Mouse (Mus musculus) frontal cortex, adult (tissue): ENCODE data around the gene Dmbx1.

Source experiments
- ATAC-seq: cut with Nextera tagmentation; 2 replicates; pipeline ENCODE4 v1.9.2; 2017; ENCODE audit warnings: mild to moderate bottlenecking, moderate library complexity, mixed read lengths; ENCODE audit not compliant: low TSS enrichment

The Dmbx1 gene

DNA sequence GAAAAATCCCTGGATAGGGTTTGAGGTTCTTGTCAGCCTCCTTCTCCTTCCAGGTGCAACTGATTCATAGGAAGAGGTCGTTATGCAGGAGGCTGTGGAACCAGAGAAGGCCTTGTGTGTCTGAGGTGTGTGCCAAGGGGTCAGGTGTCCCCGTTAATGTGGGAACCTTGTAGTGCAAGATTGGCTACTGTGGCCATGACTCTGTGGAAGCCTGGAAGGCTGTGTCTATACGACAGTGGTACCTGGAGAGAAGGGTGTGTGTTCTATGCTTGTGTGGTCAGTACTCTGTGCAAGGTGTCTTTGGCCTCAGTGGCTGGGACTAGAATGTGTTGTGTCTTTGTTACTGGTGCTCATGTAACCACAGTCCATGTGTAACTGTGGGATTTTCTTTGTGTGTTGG is 955 bp upstream of the Dmbx1 start:
- ATAC-seq = no peak

DNA sequence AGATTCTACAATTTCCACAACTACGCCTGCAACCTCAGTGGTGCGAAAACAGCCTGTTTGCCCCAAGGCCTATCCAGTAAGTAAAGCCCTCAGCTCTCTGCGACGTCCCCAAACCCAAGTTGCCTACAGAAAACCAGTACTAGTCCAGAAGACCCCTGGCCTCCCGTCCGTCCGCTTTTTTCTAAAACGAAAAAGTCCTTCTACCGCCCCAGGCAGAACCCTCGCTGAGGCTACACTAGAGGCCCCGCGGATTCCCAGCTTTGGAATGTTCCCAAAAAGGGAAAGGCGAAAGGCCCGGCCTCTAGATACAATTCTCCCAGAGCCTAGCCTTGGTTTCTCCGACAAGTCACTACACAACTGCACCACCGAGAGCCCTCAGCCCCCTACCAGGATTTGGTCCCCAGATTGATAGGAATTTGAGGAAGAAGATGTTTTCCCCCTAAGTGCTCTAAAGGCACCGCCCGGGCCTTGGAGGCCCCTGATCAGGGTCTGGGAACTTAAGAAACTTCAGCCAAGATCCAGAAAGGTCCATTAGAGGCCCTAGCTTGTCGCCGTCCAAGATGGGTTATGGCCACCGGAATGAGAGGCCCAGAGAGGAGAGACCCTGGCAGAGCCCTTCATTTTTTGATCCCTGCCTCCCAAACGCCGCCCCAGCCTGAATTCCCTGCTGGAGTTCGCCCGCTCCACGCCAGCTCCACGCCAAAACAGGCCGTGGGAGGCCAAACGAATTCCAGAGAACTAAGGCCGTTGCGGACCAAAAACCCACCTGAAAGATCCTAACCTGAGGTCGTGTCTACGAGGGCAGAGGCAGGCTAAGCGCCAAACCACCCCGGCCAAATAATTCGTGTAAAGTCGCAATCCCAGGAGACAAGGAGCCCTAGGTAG is 1.2 kb downstream of the Dmbx1 start:
- no peak for ATAC-seq

- ATAC-seq = no peak
Measured at GRCm38 (mm10) chr4:115937061-115937976, 2.4 kb downstream of the Dmbx1 start.

DNA sequence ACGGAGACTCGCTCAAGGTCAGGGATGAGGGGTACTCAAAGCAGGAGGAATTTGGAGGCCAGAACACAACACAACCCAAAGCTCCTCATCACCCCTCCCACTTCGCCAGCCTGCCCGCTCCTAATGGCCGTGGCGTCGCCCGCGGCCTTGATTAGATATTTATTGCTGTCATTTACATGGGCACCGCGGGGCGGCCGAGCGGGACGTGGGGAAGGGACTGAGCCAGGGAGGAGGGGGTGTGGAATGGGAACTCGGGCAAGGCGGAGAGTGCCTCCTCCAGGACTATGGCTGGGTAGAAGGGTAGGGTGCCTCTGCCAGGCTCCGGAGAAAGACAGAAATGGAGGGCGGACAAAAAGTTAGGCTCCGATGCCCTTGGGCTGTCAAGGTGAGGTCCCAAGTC is 3.1 kb downstream of the Dmbx1 start:
- no peak for ATAC-seq

DNA sequence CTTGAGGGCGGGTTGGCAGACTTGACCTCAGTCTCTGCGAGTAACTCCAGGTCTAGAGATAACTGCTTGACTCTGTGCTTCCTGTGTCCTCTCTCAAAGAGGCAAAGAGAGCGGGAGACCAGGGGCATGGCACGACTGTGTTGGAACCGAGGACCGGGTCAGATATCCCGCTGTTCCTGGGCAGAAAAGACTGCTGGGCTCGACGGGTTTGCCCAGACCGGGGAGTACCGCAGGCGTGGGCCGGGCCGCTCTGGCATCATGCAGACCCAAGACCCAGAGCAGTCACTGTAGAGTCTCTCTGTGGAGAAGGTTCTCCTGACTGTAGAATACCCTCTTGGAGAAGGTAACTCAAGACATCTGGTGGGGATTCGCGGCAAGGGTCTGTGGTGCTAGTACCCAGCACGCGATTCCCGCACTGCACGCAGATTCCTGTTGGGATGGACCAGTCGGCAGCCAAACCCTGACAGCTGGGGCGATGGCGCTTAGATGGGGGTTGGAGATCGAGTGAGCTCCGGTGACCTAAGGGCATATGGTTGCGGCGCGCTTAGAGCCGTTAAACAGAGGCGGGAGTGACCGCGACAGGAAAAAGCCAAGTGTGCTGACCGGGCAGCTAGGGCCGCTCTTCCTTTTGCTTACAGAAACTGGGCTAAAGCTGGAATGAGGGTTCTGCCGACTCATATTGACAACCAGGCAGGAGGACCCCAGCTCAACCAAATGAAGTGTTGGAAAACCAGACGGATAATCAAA is 3.7 kb downstream of the Dmbx1 start:
- no peak for ATAC-seq

GRCm38 (mm10) chr4:115931556-115932088 is 8.1 kb downstream of the Dmbx1 start:
- ATAC-seq = no peak

DNA sequence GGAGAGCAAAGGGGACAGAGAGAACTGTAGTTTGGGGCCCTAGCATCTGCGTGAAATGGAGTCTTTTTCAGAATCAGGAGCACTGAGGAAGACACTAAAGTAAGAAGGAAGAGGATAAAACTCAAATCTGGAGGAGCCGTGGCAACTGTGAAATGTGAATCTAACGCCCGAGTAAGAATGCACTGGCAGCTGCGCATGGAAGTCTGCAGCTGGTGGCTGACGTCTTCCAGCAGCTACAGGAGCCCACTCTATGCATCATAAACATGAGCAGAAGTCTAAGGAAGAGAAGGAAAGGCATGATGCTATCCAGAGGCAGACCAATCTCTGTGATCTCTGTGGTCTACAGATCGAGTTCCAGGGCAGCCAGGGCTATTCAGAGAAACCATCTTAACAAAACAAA is 12.1 kb downstream of the Dmbx1 start:
- no peak for ATAC-seq

DNA sequence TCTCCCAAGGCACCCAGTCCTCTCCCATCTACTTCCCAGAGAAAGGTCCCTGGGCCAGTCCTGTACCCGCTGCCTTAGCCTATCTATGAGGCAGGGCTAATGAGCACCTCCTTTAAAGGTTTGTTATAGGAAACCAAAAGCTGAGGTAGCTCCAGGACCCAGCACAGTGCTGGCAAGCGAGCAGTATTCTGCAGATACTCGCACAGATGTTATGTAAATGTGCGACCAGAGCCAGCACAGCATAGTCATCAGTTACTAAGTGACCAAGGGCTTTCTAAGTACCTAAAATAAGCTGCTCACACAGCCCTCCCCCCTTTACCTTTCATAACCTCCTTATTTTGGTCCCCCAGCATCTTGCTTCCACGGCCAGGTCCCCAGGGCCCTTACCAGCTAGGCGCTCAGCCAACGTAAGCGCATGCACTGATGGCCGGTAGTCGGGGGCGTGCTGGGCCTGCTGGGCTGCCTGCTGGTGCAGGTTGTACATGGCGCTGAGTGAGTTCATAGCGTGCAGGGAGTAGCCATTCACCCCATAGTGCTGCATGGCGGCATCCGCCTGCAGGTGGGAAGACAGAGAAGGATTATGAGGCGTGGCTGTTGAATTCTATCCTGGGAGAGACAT is 16.4 kb downstream of the Dmbx1 start:
- ATAC-seq = no peak; the same call in 1 of the 2 replicates

DNA sequence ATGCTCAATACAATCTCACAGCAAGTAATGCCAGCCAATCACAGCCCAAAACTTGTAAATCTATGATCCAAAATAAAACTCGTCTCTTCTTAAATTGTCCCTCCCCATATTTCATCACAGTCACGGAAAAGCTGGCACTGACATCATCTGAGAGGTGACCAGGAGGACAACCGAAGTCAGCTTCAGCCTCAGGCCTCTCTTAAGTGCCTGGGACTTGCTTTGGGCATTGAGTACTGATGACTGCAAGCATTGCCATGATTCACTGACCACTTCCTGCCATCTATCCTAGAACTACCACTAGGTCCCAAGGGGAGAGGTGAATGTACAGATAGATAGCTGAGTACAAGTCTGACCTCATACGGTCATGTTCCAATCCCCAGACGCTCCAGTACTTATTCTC is 17.0 kb downstream of the Dmbx1 start:
- ATAC-seq = no peak

DNA sequence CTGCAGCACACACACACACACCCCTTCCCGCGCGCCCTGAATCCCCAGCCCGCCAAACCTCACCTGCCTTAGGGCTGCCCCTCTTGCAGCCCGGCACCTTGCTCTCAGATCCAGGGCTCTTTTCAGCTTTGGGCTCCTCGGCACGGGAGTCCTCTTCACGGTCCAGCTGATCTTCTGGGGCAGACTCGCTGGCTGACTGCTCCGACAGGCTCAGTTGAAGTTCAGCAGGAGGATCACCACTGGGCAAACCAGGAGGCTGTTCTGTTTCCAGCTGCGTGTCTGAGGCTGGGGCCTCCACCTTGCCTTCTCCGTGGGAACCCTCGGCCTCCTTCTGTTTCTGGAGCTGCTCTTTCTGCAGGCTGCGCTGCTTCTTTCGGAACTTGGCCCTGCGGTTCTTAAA is 19.8 kb downstream of the Dmbx1 start:
- no peak for ATAC-seq

DNA sequence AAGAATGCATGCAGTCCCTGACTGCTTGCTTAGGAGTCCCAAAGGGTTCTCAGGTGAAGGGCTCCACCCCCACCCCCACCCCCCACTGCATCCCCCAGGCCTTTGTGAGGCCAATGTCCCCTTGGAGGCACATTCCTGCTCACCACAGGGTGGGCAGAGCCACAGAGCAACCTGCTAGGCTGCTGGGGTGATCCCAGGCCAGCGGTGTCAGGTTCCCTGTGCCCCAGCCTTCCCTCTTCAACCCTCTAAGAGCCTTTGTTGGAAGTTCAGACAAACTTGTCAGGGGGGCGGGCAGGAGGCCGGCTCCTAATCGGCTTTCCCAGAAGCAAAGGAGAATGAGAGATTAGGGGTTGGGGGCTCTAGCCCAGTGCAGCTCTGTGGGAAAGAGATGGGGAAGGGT is 28.1 kb downstream of the Dmbx1 start:
- no peak for ATAC-seq

- ATAC-seq = peak; percentile 38; the same call in 1 of the 2 replicates
Measured at GRCm38 (mm10) chr4:115908641-115909040, 31.1 kb downstream of the Dmbx1 start.

- no peak for ATAC-seq
Measured at GRCm38 (mm10) chr4:115907994-115908393, 31.7 kb downstream of the Dmbx1 start.

DNA sequence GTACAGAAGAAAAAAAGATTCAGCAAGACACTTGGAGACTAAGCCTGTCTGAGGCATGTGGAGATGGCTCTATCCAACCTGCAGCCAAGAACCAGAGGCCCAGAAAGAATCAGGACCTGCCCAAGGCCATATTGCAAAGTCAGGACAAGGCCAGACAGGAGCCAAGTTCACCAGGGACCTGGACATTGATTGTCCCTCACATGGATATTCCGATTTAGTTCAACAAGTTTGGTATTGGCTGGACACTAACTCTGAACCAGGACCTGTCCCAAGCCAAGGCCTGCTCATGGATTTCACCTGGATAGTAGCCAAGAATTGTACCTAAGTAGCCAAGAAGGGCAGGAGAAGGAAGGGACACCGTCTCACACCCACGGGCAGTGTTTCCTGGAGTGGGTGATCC is 32.9 kb downstream of the Dmbx1 start:
- ATAC-seq = no peak

DNA sequence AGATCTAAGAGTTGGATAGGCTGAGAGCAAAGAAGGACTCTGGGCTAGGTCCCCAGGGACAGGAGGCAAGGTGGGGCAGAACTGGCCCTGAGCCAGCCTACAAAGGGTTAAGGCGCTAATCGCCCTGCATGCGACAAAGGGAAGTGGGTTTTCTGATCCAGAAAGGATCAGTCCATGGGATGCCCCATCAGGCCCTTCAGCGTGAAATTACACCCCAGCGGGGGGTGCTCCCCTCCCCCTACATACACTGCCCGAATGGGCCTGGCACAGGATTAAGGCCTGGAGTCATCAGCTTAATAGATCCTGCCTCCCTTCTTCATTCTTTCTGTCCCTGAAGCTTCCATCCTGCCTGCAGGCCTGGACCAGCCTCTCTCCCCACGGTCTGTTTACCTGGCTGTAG is 34.0 kb downstream of the Dmbx1 start:
- ATAC-seq = no peak

DNA sequence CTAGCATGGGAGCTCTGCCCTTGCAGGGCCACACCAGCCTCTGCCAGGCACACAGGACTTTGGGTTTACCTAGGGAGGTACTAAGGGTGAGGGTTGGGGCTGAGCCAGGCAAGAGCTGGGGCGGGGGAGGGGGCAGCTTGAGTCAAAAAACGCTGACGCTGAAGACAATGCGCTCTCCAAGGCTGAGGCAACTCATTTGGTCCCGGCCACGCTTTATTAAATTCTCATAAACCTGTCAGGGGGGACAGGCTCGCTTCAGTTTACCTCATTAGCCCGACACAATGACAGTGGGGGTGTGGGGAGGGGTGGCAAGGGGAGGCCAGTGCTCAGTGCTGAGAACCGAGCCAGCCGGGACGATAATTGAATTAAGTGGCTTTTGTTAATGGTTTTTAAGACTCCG is 35.4 kb downstream of the Dmbx1 start:
- ATAC-seq = no peak

DNA sequence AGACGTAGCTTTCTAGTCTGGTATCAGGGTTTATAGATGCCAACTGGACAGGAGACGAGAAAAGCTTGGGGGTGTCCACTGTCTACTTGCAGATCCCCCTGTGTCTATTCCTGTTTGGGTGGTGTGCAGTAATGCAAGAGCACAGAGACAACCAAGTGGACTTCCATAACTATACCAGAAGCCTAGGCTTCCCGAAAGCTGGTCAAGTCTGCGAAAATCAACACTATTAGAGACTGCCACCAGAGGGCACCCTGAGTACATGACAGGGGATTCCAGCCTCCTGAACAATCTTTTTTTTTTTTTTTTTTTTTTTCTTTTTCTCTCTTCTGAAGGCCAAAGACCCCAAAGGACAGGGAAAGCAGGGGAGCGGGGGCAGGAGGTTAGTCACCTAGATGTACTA is 36.9 kb downstream of the Dmbx1 start:
- peak; percentile 80 for ATAC-seq

- peak; percentile 71 for ATAC-seq
Measured at GRCm38 (mm10) chr4:115897901-115898631, 41.7 kb downstream of the Dmbx1 start.

DNA sequence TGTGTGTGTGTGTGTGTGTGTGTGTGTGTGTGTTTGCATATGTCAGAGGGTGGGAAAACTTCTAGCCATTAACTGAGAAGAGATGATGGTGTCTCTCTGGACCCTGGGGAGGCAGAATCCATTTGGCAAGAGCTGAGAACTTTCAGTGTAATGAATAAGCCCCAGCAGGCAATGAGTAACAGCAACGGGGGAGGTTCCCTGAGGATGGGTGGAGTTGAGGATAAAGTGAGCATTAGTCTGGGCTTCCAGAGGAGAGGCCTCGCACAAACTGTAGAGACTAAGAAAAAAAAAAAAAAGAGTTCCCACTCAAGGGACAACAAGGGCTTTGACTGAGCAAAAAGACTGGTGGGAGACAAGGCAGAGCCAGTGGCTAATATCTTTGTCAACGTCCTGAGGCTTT is 45.4 kb downstream of the Dmbx1 start:
- ATAC-seq = no peak; the same call in 1 of the 2 replicates

DNA sequence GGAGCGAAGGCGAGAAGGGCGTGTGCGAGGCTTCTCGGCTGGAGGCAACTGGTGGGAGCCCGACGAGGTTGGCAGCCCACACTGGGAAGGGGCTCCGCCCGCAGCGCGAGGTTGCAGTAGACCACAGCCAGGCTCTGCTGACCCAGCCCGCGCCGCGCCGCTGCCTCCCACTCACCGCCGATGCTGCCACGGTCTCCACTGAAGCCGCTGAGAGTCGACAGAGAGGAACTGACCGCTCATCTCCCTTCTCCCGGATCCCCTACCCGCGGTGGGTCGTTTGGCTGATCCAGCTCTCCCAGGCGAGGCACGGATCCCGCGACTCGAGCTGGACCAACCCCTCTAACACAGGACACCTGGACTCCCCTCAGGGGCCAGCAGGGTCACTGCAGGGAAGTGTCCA is 49.2 kb downstream of the Dmbx1 start, which contains the start of gene 6430628N08Rik:
6430628N08Rik (plus strand) TSS at position 113 of the 400 bp plus-strand sequence.
- ATAC-seq = no peak
